Mouse (Mus musculus) MEL (cell line): ENCODE results near the gene Nt5c1a. TPM values are rescaled to one million over a fixed set of nuclear protein-coding genes. Genes with fewer than 3 reads are reported as not detected.

Experiments used
- DNase-seq: peaks from one replicate; pipeline ENCODE4 v3.0.0; 2011; ENCODE audit warnings: low read depth, low spot score
- H3K27ac ChIP-seq: 2 replicates; pipeline ENCODE4 v1.5.1; 2012; ENCODE audit warnings: low read depth, mild to moderate bottlenecking, control low read depth, low read length, moderate library complexity; ENCODE audit not compliant: control insufficient read depth
- H3K27me3 ChIP-seq, 2 experiments: fragments of 150-350 bp in 1 of 2; sonication (generic) in 1 of 2; 2 replicates each; pipeline ENCODE4 v1.6.1; 2012; ENCODE audit warnings: low read length in 2 of 2, mild to moderate bottlenecking in 2 of 2, improper control_type of control experiment in 1 of 2, moderate library complexity in 1 of 2; ENCODE audit not compliant: insufficient read depth in 2 of 2, control insufficient read depth in 1 of 2
- H3K36me3 ChIP-seq, 2 experiments: 2 replicates each; pipeline ENCODE4 v1.6.1; 2012 to 2014; ENCODE audit warnings: low read length in 2 of 2, improper control_type of control experiment in 1 of 2, inconsistent platforms in 1 of 2, mild to moderate bottlenecking in 1 of 2; ENCODE audit not compliant: insufficient read depth in 2 of 2, control insufficient read depth in 1 of 2
- H3K4me1 ChIP-seq, 2 experiments: fragments of 150-350 bp in 1 of 2; sonication (generic) in 1 of 2; 2 replicates each; pipeline ENCODE4 v1.6.1; 2012; ENCODE audit warnings: low read length in 2 of 2, improper control_type of control experiment in 1 of 2, mild to moderate bottlenecking in 1 of 2; ENCODE audit not compliant: insufficient read depth in 2 of 2, control insufficient read depth in 1 of 2
- H3K4me3 ChIP-seq, 2 experiments: fragments of 150-350 bp in 1 of 2; sonication (generic) in 1 of 2; 2 replicates each; pipeline ENCODE4 v1.5.1; 2012; ENCODE audit warnings: low read depth in 2 of 2, low read length in 2 of 2, mild to moderate bottlenecking in 2 of 2, moderate library complexity in 2 of 2, control low read depth in 1 of 2, improper control_type of control experiment in 1 of 2; ENCODE audit not compliant: control insufficient read depth in 1 of 2, insufficient read depth in 1 of 2
- H3K79me2 ChIP-seq: 2 replicates; pipeline ENCODE4 v1.6.1; 2012; ENCODE audit warnings: mild to moderate bottlenecking, low read length, moderate library complexity; ENCODE audit not compliant: control insufficient read depth, poor library complexity, insufficient read depth
- H3K9ac ChIP-seq: 2 replicates; pipeline ENCODE4 v1.6.1; 2012; ENCODE audit warnings: low read depth, mild to moderate bottlenecking, control low read depth, low read length, moderate library complexity; ENCODE audit not compliant: control insufficient read depth, poor library complexity, severe bottlenecking
- H3K9me3 ChIP-seq: fragments of 150-350 bp; sonication (generic); replicated peaks from 2 replicates; pipeline ENCODE4 v1.6.1; 2012; ENCODE audit warnings: mild to moderate bottlenecking, low read length, improper control_type of control experiment, moderate library complexity; ENCODE audit not compliant: insufficient read depth
- CHD2 ChIP-seq: IDR thresholded peaks from 2 replicates; pipeline ENCODE4 v1.6.1; 2011; ENCODE audit warnings: low read length, improper control_type of control experiment
- CTCF ChIP-seq, 3 experiments: IDR thresholded peaks in 2 of 3; conservative IDR thresholded peaks in 1 of 3; 2 replicates each; pipeline ENCODE4 v1.5.1; 2011 to 2012; ENCODE audit warnings: low read length in 3 of 3, low read depth in 2 of 3, mild to moderate bottlenecking in 2 of 3, improper control_type of control experiment in 1 of 3, inconsistent platforms in 1 of 3, mixed read lengths in 1 of 3, moderate library complexity in 1 of 3; ENCODE audit not compliant: control insufficient read depth in 1 of 3, insufficient read depth in 1 of 3, poor library complexity in 1 of 3, severe bottlenecking in 1 of 3
- E2F4 ChIP-seq: IDR thresholded peaks from 2 replicates; pipeline ENCODE4 v1.6.1; 2011; ENCODE audit warnings: low read depth, low read length, improper control_type of control experiment, borderline replicate concordance
- EP300 ChIP-seq, 2 experiments: IDR thresholded peaks; 2 replicates each; pipeline ENCODE4 v1.6.1; 2011; ENCODE audit warnings: improper control_type of control experiment in 2 of 2, low read length in 2 of 2, low read depth in 1 of 2, mild to moderate bottlenecking in 1 of 2
- GABPA ChIP-seq: IDR thresholded peaks from 2 replicates; pipeline ENCODE4 v1.6.1; 2012; ENCODE audit warnings: low read depth, mild to moderate bottlenecking, inconsistent platforms, low read length, improper control_type of control experiment, moderate library complexity
- JUND ChIP-seq: IDR thresholded peaks from 2 replicates; pipeline ENCODE4 v1.6.1; 2011; ENCODE audit warnings: low read depth, mild to moderate bottlenecking, improper control_type of control experiment, low read length
- KAT2A ChIP-seq: conservative IDR thresholded peaks from 2 replicates; pipeline ENCODE4 v1.6.1; 2012; ENCODE audit warnings: low read depth, low read length, improper control_type of control experiment, inconsistent platforms
- MAFK ChIP-seq: IDR thresholded peaks from 2 replicates; pipeline ENCODE4 v1.6.1; 2011; ENCODE audit warnings: low read depth, mild to moderate bottlenecking, low read length, improper control_type of control experiment, borderline replicate concordance
- MEF2A ChIP-seq: IDR thresholded peaks from 2 replicates; pipeline ENCODE4 v1.6.1; 2014; ENCODE audit warnings: low read depth, mild to moderate bottlenecking, inconsistent platforms, low read length, improper control_type of control experiment; ENCODE audit not compliant: poor library complexity, insufficient replicate concordance, severe bottlenecking; ENCODE audit errors: extremely low read depth
- MXI1 ChIP-seq: IDR thresholded peaks from 2 replicates; pipeline ENCODE4 v1.6.1; 2011; ENCODE audit warnings: mild to moderate bottlenecking, low read depth, low read length, improper control_type of control experiment
- MYB ChIP-seq: IDR thresholded peaks from 2 replicates; pipeline ENCODE4 v1.6.1; 2011; ENCODE audit warnings: mild to moderate bottlenecking, low read depth, low read length, improper control_type of control experiment
- NRF1 ChIP-seq: IDR thresholded peaks from 2 replicates; pipeline ENCODE4 v1.6.1; 2014; ENCODE audit warnings: low read depth, mild to moderate bottlenecking, inconsistent platforms, low read length, improper control_type of control experiment, moderate library complexity; ENCODE audit not compliant: poor library complexity, insufficient read depth, severe bottlenecking
- POLR2A ChIP-seq, 2 experiments: IDR thresholded peaks; 2 replicates each; pipeline ENCODE4 v1.6.1; 2011 to 2012; ENCODE audit warnings: low read length in 2 of 2, mild to moderate bottlenecking in 2 of 2, control low read depth in 1 of 2, improper control_type of control experiment in 1 of 2, low read depth in 1 of 2, moderate library complexity in 1 of 2; ENCODE audit not compliant: control insufficient read depth in 1 of 2, insufficient read depth in 1 of 2, poor library complexity in 1 of 2
- POLR2AphosphoS5 ChIP-seq: IDR thresholded peaks from 2 replicates; pipeline ENCODE4 v1.6.1; 2012; ENCODE audit warnings: low read depth, borderline replicate concordance, mild to moderate bottlenecking, inconsistent platforms, low read length, moderate library complexity, mixed read lengths
- RAD21 ChIP-seq: IDR thresholded peaks from 2 replicates; pipeline ENCODE4 v1.6.1; 2011; ENCODE audit warnings: mild to moderate bottlenecking, low read depth, low read length, improper control_type of control experiment
- SIN3A ChIP-seq: IDR thresholded peaks from 2 replicates; pipeline ENCODE4 v1.6.1; 2012; ENCODE audit warnings: low read length, improper control_type of control experiment, inconsistent platforms
- SMC3 ChIP-seq: IDR thresholded peaks from 2 replicates; pipeline ENCODE4 v1.6.1; 2011; ENCODE audit warnings: low read depth, low read length, improper control_type of control experiment
- TBP ChIP-seq: IDR thresholded peaks from 2 replicates; pipeline ENCODE4 v1.8.0; 2011; ENCODE audit warnings: low read depth, low read length, improper control_type of control experiment
- UBTF ChIP-seq: IDR thresholded peaks from 2 replicates; pipeline ENCODE4 v1.6.1; 2012; ENCODE audit warnings: low read depth, mild to moderate bottlenecking, inconsistent platforms, low read length, improper control_type of control experiment, moderate library complexity, borderline replicate concordance; ENCODE audit not compliant: insufficient read depth
- USF2 ChIP-seq, 2 experiments: IDR thresholded peaks; 2 replicates each; pipeline ENCODE4 v1.6.1; 2011 to 2012; ENCODE audit warnings: improper control_type of control experiment in 2 of 2, low read length in 2 of 2, borderline replicate concordance in 1 of 2, inconsistent platforms in 1 of 2, low read depth in 1 of 2, mild to moderate bottlenecking in 1 of 2; ENCODE audit not compliant: insufficient read depth in 1 of 2
- ZMIZ1 ChIP-seq: IDR thresholded peaks from 2 replicates; pipeline ENCODE4 v1.6.1; 2012; ENCODE audit warnings: low read depth, mild to moderate bottlenecking, inconsistent platforms, low read length, improper control_type of control experiment, moderate library complexity
- ZNF384 ChIP-seq: IDR thresholded peaks from 2 replicates; pipeline ENCODE4 v1.6.1; 2012; ENCODE audit warnings: low read depth, mild to moderate bottlenecking, inconsistent platforms, low read length, improper control_type of control experiment
- polyA plus RNA-seq, 2 experiments: library from polyadenylated mRNA; stranded (reverse) in 1 of 2; unstranded in 1 of 2; fragments of >175 nt in 1 of 2; fragments of >200 nt in 1 of 2; gene quantifications; 2 replicates each; pipeline versions ENCODE4 v1.2.1 to v1.2.4; 2012; ENCODE audit warnings: low replicate concordance in 2 of 2, low read depth in 1 of 2; ENCODE audit not compliant: insufficient read length in 2 of 2, insufficient read depth in 1 of 2, missing spikeins in 1 of 2
- total RNA-seq: library from RNA; depleted of rRNA; stranded (reverse); fragments of 300-350 nt; gene quantifications from 2 replicates; pipeline ENCODE4 v1.2.3, GENCODE M21; 2012

Nt5c1a gene
- total and polyA plus RNA-seq, 3 experiments = not detected

DNA sequence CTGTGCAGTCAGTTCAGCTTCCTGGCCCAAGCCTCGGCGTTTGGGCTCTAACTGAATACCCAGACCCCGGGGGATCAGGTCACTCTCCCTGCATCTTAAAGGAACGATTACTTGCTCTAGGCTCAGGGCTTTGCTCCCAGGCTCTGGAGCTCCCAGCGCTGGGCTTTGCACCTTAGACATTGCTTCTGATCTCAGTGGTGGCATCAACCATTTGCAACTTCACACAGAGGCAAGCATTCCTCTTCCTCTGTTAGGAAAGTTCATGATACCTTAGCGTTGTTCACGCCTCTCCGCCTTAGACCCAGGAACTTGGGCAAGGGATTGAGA lies 753 bp downstream of the Nt5c1a start:
- Histone ChIP-seq H3K4me1 (no peaks in the 10 kb centered on the region; a peak in 1 of 4 replicates), H3K9ac (no peak overlapping the region), H3K9me3 (no peaks in the 10 kb centered on the region), H3K27ac (no peak overlapping the region), H3K27me3 (peaks cover 7 to 18% of the 10 kb centered on the region in 2 experiments), H3K79me2 (no peaks in the 10 kb centered on the region), H3K36me3 (no peaks in the 10 kb centered on the region; a peak in 1 of 4 replicates), H3K4me3 (no peak overlapping the region)
- DNase-seq = no peak
- TF ChIP-seq ZNF384 (no peak), MAFK (no peak), CHD2 (no peak), E2F4 (no peak), SIN3A (no peak), JUND (no peak), POLR2AphosphoS5 (no peak), MYB (no peak), RAD21 (no peak), CTCF (IDR thresholded peaks at IDR 0.05 in 2 of 3, conservative IDR thresholded peaks at IDR 0.05 in 1 of 3; ENCODE audit: control insufficient read depth in 1 of 3, insufficient read depth in 1 of 3, low read depth in 2 of 3, low read length in 3 of 3, poor library complexity in 1 of 3, severe bottlenecking in 1 of 3) (no peak), EP300 (IDR thresholded peaks at IDR 0.05; ENCODE audit: low read depth in 1 of 2, low read length in 2 of 2) (no peak), MEF2A (no peak), GABPA (no peak), TBP (no peak), USF2 (IDR thresholded peaks at IDR 0.05; ENCODE audit: borderline replicate concordance in 1 of 2, insufficient read depth in 1 of 2, low read depth in 1 of 2, low read length in 2 of 2) (no peak)

GRCm38 (mm10) chr4:123207337-123207736 lies 6.0 kb downstream of the Nt5c1a start:
- H3K9me3 ChIP-seq = no peaks in the 10 kb centered on the region
- H3K4me1 ChIP-seq = no peaks in the 10 kb centered on the region
- TF ChIP-seq NRF1 = no peak
- TF ChIP-seq JUND = no peak
- TF ChIP-seq SMC3 = no peak
- TF ChIP-seq KAT2A = no peak
- TF ChIP-seq UBTF = no peak
- no peak for TF ChIP-seq CHD2
- TF ChIP-seq MXI1 = no peak
- no peak for TF ChIP-seq POLR2A (IDR thresholded peaks at IDR 0.05; ENCODE audit: control insufficient read depth in 1 of 2, insufficient read depth in 1 of 2, low read depth in 1 of 2, low read length in 2 of 2, poor library complexity in 1 of 2)
- no peak for TF ChIP-seq ZMIZ1
- no peak overlapping the region for H3K4me3 ChIP-seq
- H3K36me3 ChIP-seq = no peaks in the 10 kb centered on the region
- H3K79me2 ChIP-seq = no peaks in the 10 kb centered on the region
- H3K9ac ChIP-seq = no peak overlapping the region
- DNase-seq = no peak
- H3K27me3 ChIP-seq = peaks cover 14 to 30% of the 10 kb centered on the region in 2 experiments
- H3K27ac ChIP-seq = no peak overlapping the region
